8 mouse cellular contexts compared by ENCODE assay signal in the genomic region with DNA sequence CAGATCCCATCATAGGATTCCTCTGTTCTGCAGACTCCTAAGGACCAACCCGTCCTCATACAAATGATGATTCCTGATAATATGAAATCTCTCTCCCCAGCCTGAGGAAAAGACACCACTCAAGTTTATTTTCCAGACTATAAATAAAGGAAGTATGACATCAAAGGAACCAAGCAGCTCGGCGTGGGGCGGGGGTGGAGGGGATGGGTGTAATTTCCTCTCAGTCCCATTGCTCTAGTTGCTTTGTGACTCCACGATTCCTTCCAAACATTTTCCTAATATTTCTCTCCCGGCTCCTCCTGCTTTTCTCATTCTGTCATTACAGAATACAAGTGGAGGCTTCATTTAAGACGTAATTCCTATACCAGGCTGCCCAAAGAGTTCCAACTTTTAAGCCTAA. TPM values are rescaled to one million over a fixed set of nuclear protein-coding genes. Genes with fewer than 3 reads are reported as not detected.
A peak's percentile ranks its signal among the peaks of the same experiment; 100 is the strongest.
DNase-seq lines count a peak whose midpoint lies in the region; ATAC-seq and TF ChIP-seq lines count a peak whose summit lies in the region.

No protein-coding gene starts in this region.

- H3K9ac ChIP-seq in hindbrain, embryonic 14.5 days: peak overlapping the region; percentile 17; the same call in 1 of the 2 replicates

- TF ChIP-seq POLR2A in bone marrow macrophage, adult 2 months (IDR thresholded peaks at IDR 0.05; ENCODE audit: borderline replicate concordance, low read depth, low read length): no peak

- no peaks in the 10 kb centered on the region for H3K27me3 ChIP-seq in hindbrain, embryonic 14.5 days (ENCODE audit: control insufficient read depth, insufficient read depth, low read length)

- no peak for ATAC-seq in hindbrain, embryonic 14.5 days (ENCODE audit: low FRiP score)

- peaks cover 27% of the 10 kb centered on the region for H3K4me1 ChIP-seq in bone marrow macrophage, adult 2 months (ENCODE audit: control insufficient read depth, insufficient read depth, low read length)
- H3K4me1 ChIP-seq in hindbrain, embryonic 14.5 days (replicated peaks; ENCODE audit: control insufficient read depth, insufficient read depth, low read length): peaks cover 8% of the 10 kb centered on the region; the same call in 1 of the 2 replicates

- peaks cover 5% of the 10 kb centered on the region; the same call in 1 of the 2 replicates for H3K36me3 ChIP-seq in hindbrain, embryonic 14.5 days (replicated peaks; ENCODE audit: control insufficient read depth, insufficient read depth)

- WGBS in hindbrain, embryonic 14.5 days: 28% methylated on average over 7 of the region's 7 CpGs

- H3K4me3 ChIP-seq in bone marrow macrophage, adult 2 months (ENCODE audit: insufficient read depth, low read length): peak overlapping the region; percentile 59
- peak overlapping the region; percentile 73 for H3K4me3 ChIP-seq in hindbrain, embryonic 14.5 days (replicated peaks; ENCODE audit: low read length)

- H3K27ac ChIP-seq in bone marrow macrophage, adult 2 months (ENCODE audit: insufficient read depth, low read depth, low read length): peak overlapping the region; percentile 83
- H3K27ac ChIP-seq in hindbrain, embryonic 14.5 days: peak overlapping the region; percentile 66

- H3K9me3 ChIP-seq in hindbrain, embryonic 14.5 days (ENCODE audit: control insufficient read depth, low read length): no peaks in the 10 kb centered on the region

- H3K4me2 ChIP-seq in hindbrain, embryonic 14.5 days (replicated peaks): peak overlapping the region; percentile 93

- DNase-seq in adrenal gland, postnatal 14 days: peak; percentile 34
- DNase-seq in adrenal gland, adult 8-10 months: no peak
- DNase-seq in hindbrain, embryonic 14.5 days (ENCODE audit: low spot score): no peak
- peak; percentile 57 for DNase-seq in lung, postnatal 14 days
- no peak for DNase-seq in embryo, embryonic 11 days
- DNase-seq in layer of hippocampus, adult 9-11 months: no peak
- no peak for DNase-seq in right cerebral cortex, postnatal 25 days

- no peak for TF ChIP-seq CTCF in bone marrow macrophage, adult 2 months (IDR thresholded peaks at IDR 0.05; ENCODE audit: low read depth, low read length)

RNA-seq across cellular contexts. Expression of gene Aph1a, which starts 0.6 kb away (rescaled TPM):
- 165 and 175 TPM in 2 replicates for total RNA-seq in adrenal gland, postnatal 14 days (2021)
- 100 to 1,000 TPM; 114 to 155 (median 121) TPM for total RNA-seq in adrenal gland, adult 8-10 months (2022)
- polyA plus RNA-seq in bone marrow macrophage, adult 2 months (2012; ENCODE audit: insufficient read depth, insufficient read length, missing spikeins): 116 and 118 TPM in 2 replicates
- 34.9 and 38.6 TPM in 2 replicates for polyA plus RNA-seq in hindbrain, embryonic 14.5 days (2014; fragmentation: Nextera tagmentation; extraction: Ambion mirVana)

RNA-seq across cellular contexts. Expression of gene BC028528, which starts 1.3 kb away (rescaled TPM):
- total RNA-seq in adrenal gland, postnatal 14 days (2021): 21.1 and 32.7 TPM in 2 replicates
- total RNA-seq in adrenal gland, adult 8-10 months (2022): 10 to 100 TPM in 1 of 4 experiments, 1 to 10 TPM in 3; 8.0 to 10.5 (median 8.8) TPM
- polyA plus RNA-seq in bone marrow macrophage, adult 2 months (2012; ENCODE audit: insufficient read depth, insufficient read length, missing spikeins): 145 and 162 TPM in 2 replicates
- 16.1 and 26.2 TPM in 2 replicates for polyA plus RNA-seq in hindbrain, embryonic 14.5 days (2014; fragmentation: Nextera tagmentation; extraction: Ambion mirVana)

RNA-seq across cellular contexts. Expression of gene Ciart, which starts 11.1 kb away (rescaled TPM):
- total RNA-seq in adrenal gland, postnatal 14 days (2021): 2.6 and 3.9 TPM in 2 replicates
- total RNA-seq in adrenal gland, adult 8-10 months (2022): 10 to 100 TPM in 1 of 4 experiments, 1 to 10 TPM in 3; 3.6 to 12.3 (median 5.9) TPM
- 1.6 and 1.7 TPM in 2 replicates for polyA plus RNA-seq in bone marrow macrophage, adult 2 months (2012; ENCODE audit: insufficient read depth, insufficient read length, missing spikeins)
- polyA plus RNA-seq in hindbrain, embryonic 14.5 days (2014; fragmentation: Nextera tagmentation; extraction: Ambion mirVana): 2.4 and 2.7 TPM in 2 replicates

RNA-seq across cellular contexts. Expression of gene Car14, which starts 11.4 kb away (rescaled TPM):
- total RNA-seq in adrenal gland, postnatal 14 days (2021): 20.1 and 20.3 TPM in 2 replicates
- 1 to 10 TPM in 1 of 4 experiments, under 1 TPM in 2, not detected in 1; 0.22 to 2.4 (median 0.55) TPM for total RNA-seq in adrenal gland, adult 8-10 months (2022)
- not detected in 2 replicates for polyA plus RNA-seq in bone marrow macrophage, adult 2 months (2012; ENCODE audit: insufficient read depth, insufficient read length, missing spikeins)
- polyA plus RNA-seq in hindbrain, embryonic 14.5 days (2014; fragmentation: Nextera tagmentation; extraction: Ambion mirVana): 12.1 and 13.0 TPM in 2 replicates

RNA-seq across cellular contexts. Expression of gene Mrps21, which starts 21.8 kb away (rescaled TPM):
- total RNA-seq in adrenal gland, postnatal 14 days (2021): 289 and 301 TPM in 2 replicates
- total RNA-seq in adrenal gland, adult 8-10 months (2022): 100 to 1,000 TPM; 192 to 303 (median 226) TPM
- 227 and 228 TPM in 2 replicates for polyA plus RNA-seq in bone marrow macrophage, adult 2 months (2012; ENCODE audit: insufficient read depth, insufficient read length, missing spikeins)
- polyA plus RNA-seq in hindbrain, embryonic 14.5 days (2014; fragmentation: Nextera tagmentation; extraction: Ambion mirVana): 254 and 293 TPM in 2 replicates

Comparison
In these comparisons a context has a peak if more than half of its experiments do, and no peak if none do; other contexts are left out.
1. DNase-seq: peak in adrenal gland, postnatal 14 days (single experiment) and lung, postnatal 14 days (single experiment); none in adrenal gland, adult 8-10 months (single experiment), hindbrain, embryonic 14.5 days (single experiment), embryo, embryonic 11 days (single experiment), layer of hippocampus, adult 9-11 months (single experiment) and right cerebral cortex, postnatal 25 days (single experiment).